Mouse (Mus musculus) liver, embryonic 16.5 days (tissue): ENCODE results near the gene Fcer1g. TPM values are rescaled to one million over a fixed set of nuclear protein-coding genes. Genes with fewer than 3 reads are reported as not detected.

Source experiments
- ATAC-seq: fragments of 200-750 bp; cut with Nextera tagmentation; 2 replicates; pipeline ENCODE4 v1.8.0; 2017; ENCODE audit warnings: low read depth, mild to moderate bottlenecking, moderate number of reproducible peaks, moderate library complexity
- H3K27ac ChIP-seq: fragments of 300-500 bp; sonication (generic); 2 replicates; pipeline ENCODE4 v1.5.1; 2014; ENCODE audit warnings: mild to moderate bottlenecking, low read length
- H3K27me3 ChIP-seq: fragments of 300-500 bp; sonication (generic); 2 replicates; pipeline ENCODE4 v1.6.1; 2014; ENCODE audit warnings: low read depth, low read length, mixed read lengths; ENCODE audit not compliant: control insufficient read depth, insufficient read depth
- H3K36me3 ChIP-seq: fragments of 300-500 bp; sonication (generic); 2 replicates; pipeline ENCODE4 v1.6.1; 2014; ENCODE audit warnings: mild to moderate bottlenecking; ENCODE audit not compliant: control insufficient read depth, insufficient read depth
- H3K4me1 ChIP-seq: fragments of 300-500 bp; sonication (generic); 2 replicates; pipeline ENCODE4 v1.6.1; 2014; ENCODE audit warnings: low read depth, low read length, mixed read lengths; ENCODE audit not compliant: control insufficient read depth
- H3K4me2 ChIP-seq: fragments of 300-500 bp; sonication (generic); 2 replicates; pipeline ENCODE4 v1.6.1; 2014; ENCODE audit warnings: low read depth, low read length, mixed read lengths
- H3K4me3 ChIP-seq: fragments of 300-500 bp; sonication (generic); 2 replicates; pipeline ENCODE4 v1.5.1; 2014; ENCODE audit warnings: low read depth, mild to moderate bottlenecking, low read length
- H3K9ac ChIP-seq: fragments of 300-500 bp; sonication (generic); 2 replicates; pipeline ENCODE4 v1.6.1; 2014; ENCODE audit warnings: low read depth, low read length
- H3K9me3 ChIP-seq: fragments of 300-500 bp; sonication (generic); replicated peaks from 2 replicates; pipeline ENCODE4 v1.6.1; 2016; ENCODE audit warnings: low read length; ENCODE audit not compliant: control insufficient read depth
- WGBS: fragments of 180-500 bp; shearing (Covaris S2); extraction: QIAGEN DNeasy Blood & Tissue Kit; methylation state at CpG from one replicate; pipeline ENCODE4 v1.1.7; 2014; ENCODE audit not compliant: insufficient replicate concordance; 5-methylcytosine and 5-hydroxymethylcytosine counted together
- polyA plus RNA-seq: library from polyadenylated mRNA; unstranded; fragments of >200 nt; fragmentation: Nextera tagmentation; extraction: Ambion mirVana; gene quantifications from 2 replicates; pipeline ENCODE4 v1.2.1, GENCODE M21; 2015

The Fcer1g gene
- polyA plus RNA-seq, 1 experiment from 2014 or later = 128 TPM

- H3K9ac ChIP-seq = peak overlapping the region; percentile 63
- no peak for ATAC-seq
Observed at GRCm38 (mm10) chr1:171221281-171222193, 12.6 kb downstream of the Fcer1g start.

GRCm38 (mm10) chr1:171220871-171221270 is 13.3 kb downstream of the Fcer1g start:
- Histone ChIP-seq H3K9ac (peak overlapping the region; percentile 33), H3K27ac (peak overlapping the region; percentile 52)

More at GRCm38 (mm10) chr1:171221281-171222193, 12.6 kb downstream of the Fcer1g start:
- Histone ChIP-seq H3K4me3 (peak overlapping the region; percentile 75), H3K36me3 (no peaks in the 10 kb centered on the region), H3K27ac (peak overlapping the region; percentile 52), H3K9me3 (no peaks in the 10 kb centered on the region), H3K4me2 (peak overlapping the region; percentile 90), H3K27me3 (no peaks in the 10 kb centered on the region), H3K4me1 (peaks cover 19% of the 10 kb centered on the region)
- 6% methylated on average over 22 of the region's 22 CpGs for WGBS

GRCm38 (mm10) chr1:171216241-171216955 is 17.8 kb downstream of the Fcer1g start:
- WGBS = 53% methylated on average over 18 of the region's 18 CpGs
- Histone ChIP-seq H3K4me2 (no peak overlapping the region), H3K4me3 (no peak overlapping the region)

More at GRCm38 (mm10) chr1:171220871-171221270, 13.3 kb downstream of the Fcer1g start:
- peak overlapping the region; percentile 75 for H3K4me3 ChIP-seq
- H3K36me3 ChIP-seq = no peaks in the 10 kb centered on the region
- WGBS = 8% methylated on average over 10 of the region's 10 CpGs
- H3K27me3 ChIP-seq = no peaks in the 10 kb centered on the region
- ATAC-seq = no peak
- peaks cover 19% of the 10 kb centered on the region for H3K4me1 ChIP-seq
- peak overlapping the region; percentile 90 for H3K4me2 ChIP-seq
- H3K9me3 ChIP-seq = no peaks in the 10 kb centered on the region

GRCm38 (mm10) chr1:171213801-171214496 is 20.2 kb downstream of the Fcer1g start, which contains the start of gene Nr1i3:
Gene Nr1i3 (plus strand): TSS chr1:171213970.
- Histone ChIP-seq H3K9me3 (no peaks in the 10 kb centered on the region), H3K4me2 (no peak within 1 kb of the TSS), H3K36me3 (no peaks in the 10 kb centered on the region), H3K27me3 (no peaks in the 10 kb centered on the region), H3K9ac (no peak within 1 kb of the TSS), H3K4me1 (no peaks in the 10 kb centered on the region; the same call in 1 of the 2 replicates), H3K27ac (0 out of 2 replicates have a peak within 1 kb of the TSS, but pooled peaks have one; percentile 48), H3K4me3 (no peak within 1 kb of the TSS)
- ATAC-seq = peak; percentile 68
- WGBS = 63% methylated on average over 10 of the region's 10 CpGs

More at GRCm38 (mm10) chr1:171216241-171216955, 17.8 kb downstream of the Fcer1g start:
- Histone ChIP-seq H3K36me3 (no peaks in the 10 kb centered on the region), H3K9me3 (no peaks in the 10 kb centered on the region), H3K27me3 (no peaks in the 10 kb centered on the region), H3K9ac (no peak overlapping the region), H3K4me1 (peaks cover 5% of the 10 kb centered on the region), H3K27ac (no peak overlapping the region)
- ATAC-seq = no peak

- Histone ChIP-seq H3K4me1 (no peaks in the 10 kb centered on the region; the same call in 1 of the 2 replicates), H3K4me2 (no peak overlapping the region), H3K36me3 (no peaks in the 10 kb centered on the region), H3K27me3 (no peaks in the 10 kb centered on the region), H3K9ac (no peak overlapping the region), H3K4me3 (no peak overlapping the region), H3K9me3 (no peaks in the 10 kb centered on the region), H3K27ac (peak overlapping the region; percentile 48; the same call in 1 of the 2 replicates)
- peak; percentile 64 for ATAC-seq
- 40% methylated on average over 3 of the region's 3 CpGs for WGBS
Observed at GRCm38 (mm10) chr1:171212854-171213253, 21.3 kb downstream of the Fcer1g start.

- no peaks in the 10 kb centered on the region for H3K9me3 ChIP-seq
- no peak for ATAC-seq
- no peaks in the 10 kb centered on the region; the same call in none of the 2 replicates for H3K4me1 ChIP-seq
- WGBS = 8% methylated on average over 4 of the region's 4 CpGs
- no peak overlapping the region for H3K9ac ChIP-seq
- H3K4me3 ChIP-seq = no peak overlapping the region
- H3K36me3 ChIP-seq = no peaks in the 10 kb centered on the region
- H3K27ac ChIP-seq = no peak overlapping the region
- no peaks in the 10 kb centered on the region for H3K27me3 ChIP-seq
- no peak overlapping the region for H3K4me2 ChIP-seq
Observed at GRCm38 (mm10) chr1:171209409-171209808, 24.8 kb downstream of the Fcer1g start.

- H3K4me1 ChIP-seq = no peaks in the 10 kb centered on the region; the same call in none of the 2 replicates
- no peaks in the 10 kb centered on the region for H3K27me3 ChIP-seq
- ATAC-seq = no peak
- H3K9ac ChIP-seq = no peak overlapping the region
- no peaks in the 10 kb centered on the region for H3K9me3 ChIP-seq
- no peak overlapping the region for H3K4me3 ChIP-seq
- no peaks in the 10 kb centered on the region for H3K36me3 ChIP-seq
- 52% methylated on average over 6 of the region's 6 CpGs for WGBS
- H3K4me2 ChIP-seq = no peak overlapping the region
- no peak overlapping the region for H3K27ac ChIP-seq
Observed at GRCm38 (mm10) chr1:171205704-171206493, 28.3 kb downstream of the Fcer1g start.

GRCm38 (mm10) chr1:171204249-171204644 is 29.9 kb downstream of the Fcer1g start:
- ATAC-seq = peak; percentile 94
- Histone ChIP-seq H3K4me1 (no peaks in the 10 kb centered on the region; the same call in 1 of the 2 replicates), H3K4me3 (no peak overlapping the region), H3K27me3 (no peaks in the 10 kb centered on the region), H3K9ac (no peak overlapping the region), H3K4me2 (0 out of 2 replicates have a peak overlapping the region, but pooled peaks have one; percentile 27), H3K9me3 (no peaks in the 10 kb centered on the region), H3K27ac (peak overlapping the region; percentile 74; the same call in 1 of the 2 replicates), H3K36me3 (no peaks in the 10 kb centered on the region)
- WGBS = 64% methylated on average over 7 of the region's 7 CpGs
